Mouse (Mus musculus) heart, adult 18-20 months (tissue): ENCODE measurements around the gene Mageb16. TPM values are rescaled to one million over a fixed set of nuclear protein-coding genes. Genes with fewer than 3 reads are reported as not detected.

Source experiments
- DNase-seq, 2 experiments: peaks; one replicate each; pipeline ENCODE4 v3.0.0; 2021 to 2022; ENCODE audit warnings: mixed read lengths in 1 of 2
- long read RNA-seq, 2 experiments: library from polyadenylated mRNA; stranded (forward); transcript quantifications; one replicate each; pipeline ENCODE4 v2.0.0; 2021
- total RNA-seq, 2 experiments: library from RNA; stranded (reverse); gene quantifications; 2 replicates each; pipeline ENCODE4 v1.2.3; 2021

The Mageb16 gene
- total RNA-seq: not detected
- long read RNA-seq, experiment 1: 0 reads
- long read RNA-seq, experiment 2: 0 reads

- DNase-seq: no peak
These were observed at the start of gene Mageb16 for GRCm38 (mm10) chrX:79671411-79671810. Mageb16 (minus strand) TSS chrX:79671435.

- DNase-seq: peak; percentile 35 to 72
These were observed 20.1 kb downstream of the Mageb16 start for GRCm38 (mm10) chrX:79651091-79651490.

- DNase-seq: no peak
These were observed 35.8 kb downstream of the Mageb16 start for GRCm38 (mm10) chrX:79635396-79635795.

DNA sequence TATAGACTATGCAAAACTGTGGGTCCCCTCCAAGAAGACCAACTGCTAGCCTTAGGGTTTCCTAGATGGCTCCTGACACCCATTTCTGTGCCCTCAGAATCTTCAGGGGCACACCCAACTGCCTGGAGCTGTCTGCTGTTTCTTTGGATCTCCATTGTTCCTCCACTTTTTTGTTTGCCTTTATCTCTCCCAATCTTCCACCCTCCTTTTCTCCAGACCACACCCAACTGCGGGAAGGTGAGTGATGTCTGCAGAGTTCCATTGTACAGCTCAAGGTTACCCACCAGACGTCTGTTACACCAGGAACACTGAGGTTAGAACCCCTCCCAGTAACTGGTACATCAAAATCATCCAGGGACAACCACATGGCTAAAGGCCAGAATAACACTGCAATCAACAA, 64.8 kb downstream of the Mageb16 start:
- DNase-seq: no peak

Other genes with a start within 250 kb of the Mageb16 start
- gene Gm7173, start 154.2 kb downstream of the Mageb16 start, total RNA-seq: under 1 TPM; 0.03 to 0.12 TPM